Mouse (Mus musculus): ENCODE results near the gene Efna1. TPM values are rescaled to one million over a fixed set of nuclear protein-coding genes. Genes with fewer than 3 reads are reported as not detected.

The Efna1 gene
- polyA plus RNA-seq, 1 experiment from 2014 or later: 14.3 TPM

MicroRNAs within 50 kb of the gene (microRNA counts, 519-probe panel; counts per million panel counts)
- 2,524 counts per million, percentile 65 among the panel's probes with 10 or more counts for microRNA mmu-miR-92b

Small RNA genes within 50 kb of the gene (microRNA-seq; reads per million reads assigned to microRNA genes)
- gene Mir92b: 7,588 reads per million, percentile 93 among the genes with 10 or more reads in this experiment

Other genes starting within 250 kb of the Efna1 start
- 66.9 and 67.1 TPM in 2 replicates for gene Rusc1, start 187.8 kb downstream of the Efna1 start, polyA plus RNA-seq (2016; fragmentation: Nextera tagmentation; extraction: Ambion mirVana)
- gene Gm43738, start 180.0 kb downstream of the Efna1 start, polyA plus RNA-seq (2016; fragmentation: Nextera tagmentation; extraction: Ambion mirVana): not detected in 2 replicates
- gene Fdps, start 179.2 kb downstream of the Efna1 start, polyA plus RNA-seq (2016; fragmentation: Nextera tagmentation; extraction: Ambion mirVana): 284 TPM in 2 replicates
- 0.25 and 0.96 TPM in 2 replicates for gene Pklr, start 145.0 kb downstream of the Efna1 start, polyA plus RNA-seq (2016; fragmentation: Nextera tagmentation; extraction: Ambion mirVana)
- 20.7 and 22.3 TPM in 2 replicates for gene Hcn3, start 120.9 kb downstream of the Efna1 start, polyA plus RNA-seq (2016; fragmentation: Nextera tagmentation; extraction: Ambion mirVana)
- 38.8 and 44.4 TPM in 2 replicates for gene Clk2, start 116.3 kb downstream of the Efna1 start, polyA plus RNA-seq (2016; fragmentation: Nextera tagmentation; extraction: Ambion mirVana)
- 105 and 107 TPM in 2 replicates for gene Scamp3, start 103.7 kb downstream of the Efna1 start, polyA plus RNA-seq (2016; fragmentation: Nextera tagmentation; extraction: Ambion mirVana)
- gene Fam189b, start 98.0 kb downstream of the Efna1 start, polyA plus RNA-seq (2016; fragmentation: Nextera tagmentation; extraction: Ambion mirVana): 33.4 and 34.2 TPM in 2 replicates
- 50.3 and 51.3 TPM in 2 replicates for gene Gba, start 78.2 kb downstream of the Efna1 start, polyA plus RNA-seq (2016; fragmentation: Nextera tagmentation; extraction: Ambion mirVana)
- gene Thbs3, start 66.0 kb downstream of the Efna1 start, polyA plus RNA-seq (2016; fragmentation: Nextera tagmentation; extraction: Ambion mirVana): 64.5 and 71.3 TPM in 2 replicates
- gene Mtx1, start 54.1 kb downstream of the Efna1 start, polyA plus RNA-seq (2016; fragmentation: Nextera tagmentation; extraction: Ambion mirVana): 174 and 175 TPM in 2 replicates
- gene Muc1, start 52.1 kb downstream of the Efna1 start, polyA plus RNA-seq (2016; fragmentation: Nextera tagmentation; extraction: Ambion mirVana): 1.5 and 1.6 TPM in 2 replicates
- gene Krtcap2, start 35.2 kb downstream of the Efna1 start, polyA plus RNA-seq (2016; fragmentation: Nextera tagmentation; extraction: Ambion mirVana): 247 and 271 TPM in 2 replicates
- 27.2 and 29.6 TPM in 2 replicates for gene Trim46, start 34.8 kb downstream of the Efna1 start, polyA plus RNA-seq (2016; fragmentation: Nextera tagmentation; extraction: Ambion mirVana)
- 63.9 and 86.7 TPM in 2 replicates for gene Dpm3, start 21.8 kb downstream of the Efna1 start, polyA plus RNA-seq (2016; fragmentation: Nextera tagmentation; extraction: Ambion mirVana)
- 44.9 and 46.8 TPM in 2 replicates for gene Slc50a1, start 10.6 kb downstream of the Efna1 start, polyA plus RNA-seq (2016; fragmentation: Nextera tagmentation; extraction: Ambion mirVana)
- 21.7 and 22.2 TPM in 2 replicates for gene Efna3, start 41.8 kb upstream of the Efna1 start, polyA plus RNA-seq (2016; fragmentation: Nextera tagmentation; extraction: Ambion mirVana)
- gene Efna4, start 56.9 kb upstream of the Efna1 start, polyA plus RNA-seq (2016; fragmentation: Nextera tagmentation; extraction: Ambion mirVana): 20.5 and 21.4 TPM in 2 replicates
- 40.3 and 41.9 TPM in 2 replicates for gene Adam15, start 68.9 kb upstream of the Efna1 start, polyA plus RNA-seq (2016; fragmentation: Nextera tagmentation; extraction: Ambion mirVana)
- 0.12 and 0.29 TPM in 2 replicates for gene Dcst2, start 80.8 kb upstream of the Efna1 start, polyA plus RNA-seq (2016; fragmentation: Nextera tagmentation; extraction: Ambion mirVana)
- gene Dcst1, start 84.1 kb upstream of the Efna1 start, polyA plus RNA-seq (2016; fragmentation: Nextera tagmentation; extraction: Ambion mirVana): 0.71 and 0.76 TPM in 2 replicates
- 0.74 and 0.80 TPM in 2 replicates for gene Zbtb7b, start 113.6 kb upstream of the Efna1 start, polyA plus RNA-seq (2016; fragmentation: Nextera tagmentation; extraction: Ambion mirVana)
- 1.0 and 1.5 TPM in 2 replicates for gene Lenep, start 121.7 kb upstream of the Efna1 start, polyA plus RNA-seq (2016; fragmentation: Nextera tagmentation; extraction: Ambion mirVana)
- gene Flad1, start 130.7 kb upstream of the Efna1 start, polyA plus RNA-seq (2016; fragmentation: Nextera tagmentation; extraction: Ambion mirVana): 36.1 and 36.9 TPM in 2 replicates
- 249 and 274 TPM in 2 replicates for gene Cks1b, start 137.2 kb upstream of the Efna1 start, polyA plus RNA-seq (2016; fragmentation: Nextera tagmentation; extraction: Ambion mirVana)
- gene Shc1, start 137.3 kb upstream of the Efna1 start, polyA plus RNA-seq (2016; fragmentation: Nextera tagmentation; extraction: Ambion mirVana): 54.8 and 61.2 TPM in 2 replicates
- gene Pygo2, start 149.1 kb upstream of the Efna1 start, polyA plus RNA-seq (2016; fragmentation: Nextera tagmentation; extraction: Ambion mirVana): 63.8 and 66.1 TPM in 2 replicates
- 25.3 and 26.2 TPM in 2 replicates for gene Pbxip1, start 155.6 kb upstream of the Efna1 start, polyA plus RNA-seq (2016; fragmentation: Nextera tagmentation; extraction: Ambion mirVana)
- gene Pmvk, start 173.4 kb upstream of the Efna1 start, polyA plus RNA-seq (2016; fragmentation: Nextera tagmentation; extraction: Ambion mirVana): 73.5 and 74.5 TPM in 2 replicates
- gene Kcnn3, start 239.0 kb upstream of the Efna1 start, polyA plus RNA-seq (2016; fragmentation: Nextera tagmentation; extraction: Ambion mirVana): 4.0 and 4.2 TPM in 2 replicates